Mouse (Mus musculus) heart, postnatal 4 days (tissue): ENCODE results near the gene Fam24b. TPM values are rescaled to one million over a fixed set of nuclear protein-coding genes. Genes with fewer than 3 reads are reported as not detected.

ENCODE experiments used
- total RNA-seq, 2 experiments: library from RNA; stranded (reverse); gene quantifications; 2 replicates each; pipeline ENCODE4 v1.2.3; 2021

Gene Fam24b
- total RNA-seq, 2 experiments from 2014 or later: not detected

Other genes starting within 250 kb of the Fam24b start
- gene 4933402N03Rik, start 183.2 kb downstream of the Fam24b start, total RNA-seq: not detected
- gene 5430419D17Rik, start 155.1 kb downstream of the Fam24b start, total RNA-seq: 10 to 100 TPM in 1 of 2 experiments, 1 to 10 TPM in 1; 9.2 to 11.3 TPM
- gene Cuzd1, start 7.2 kb downstream of the Fam24b start, total RNA-seq: under 1 TPM; 0.38 to 0.41 TPM
- gene Fam24a, start 4.3 kb upstream of the Fam24b start, total RNA-seq: not detected
- 10 to 100 TPM; 17.7 to 19.4 TPM for gene 2310057M21Rik, start 33.2 kb upstream of the Fam24b start, total RNA-seq
- gene Pstk, start 41.6 kb upstream of the Fam24b start, total RNA-seq: 10 to 100 TPM; 59.7 to 61.8 TPM
- 10 to 100 TPM; 28.8 to 31.1 TPM for gene Ikzf5, start 81.0 kb upstream of the Fam24b start, total RNA-seq
- 10 to 100 TPM; 62.5 to 67.0 TPM for gene Acadsb, start 81.1 kb upstream of the Fam24b start, total RNA-seq
- gene Hmx3, start 213.4 kb upstream of the Fam24b start, total RNA-seq: not detected
- not detected for gene Hmx2, start 219.3 kb upstream of the Fam24b start, total RNA-seq
- 10 to 100 TPM; 68.6 to 70.0 TPM for gene Bub3, start 230.7 kb upstream of the Fam24b start, total RNA-seq